Mouse (Mus musculus) CH12F3 (cell line): Measurements from ENCODE around the gene Sox18.

ENCODE experiments used
- in situ Hi-C: fragments of 300-500 bp; cut with MboI; formaldehyde crosslinking; loops from 2 replicates; pipeline ENCODE4 v1.14.3; 2020; ENCODE audit warnings: low sequenced_read_pairs

Gene Sox18

DNA sequence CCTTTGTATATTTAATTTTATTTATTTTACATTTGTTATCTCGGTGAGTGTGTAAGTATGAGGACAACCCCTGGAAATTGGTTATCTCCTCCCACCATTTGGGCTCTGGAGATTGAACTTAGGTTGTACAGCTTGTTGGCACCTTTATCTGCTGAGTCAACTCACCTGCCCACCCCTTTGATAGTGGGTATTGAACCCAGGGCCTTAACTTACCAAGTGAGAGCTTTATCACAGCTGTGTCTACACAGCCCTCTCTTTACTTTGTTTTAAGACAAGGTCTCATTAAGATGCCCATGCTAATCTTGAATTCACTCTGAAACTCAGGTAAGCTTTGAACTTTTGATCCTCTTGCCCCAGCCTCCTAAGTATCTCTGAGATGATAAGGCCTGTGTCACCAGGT is 10.5 kb upstream of the Sox18 start:
- in situ Hi-C loops: no loop called here

DNA sequence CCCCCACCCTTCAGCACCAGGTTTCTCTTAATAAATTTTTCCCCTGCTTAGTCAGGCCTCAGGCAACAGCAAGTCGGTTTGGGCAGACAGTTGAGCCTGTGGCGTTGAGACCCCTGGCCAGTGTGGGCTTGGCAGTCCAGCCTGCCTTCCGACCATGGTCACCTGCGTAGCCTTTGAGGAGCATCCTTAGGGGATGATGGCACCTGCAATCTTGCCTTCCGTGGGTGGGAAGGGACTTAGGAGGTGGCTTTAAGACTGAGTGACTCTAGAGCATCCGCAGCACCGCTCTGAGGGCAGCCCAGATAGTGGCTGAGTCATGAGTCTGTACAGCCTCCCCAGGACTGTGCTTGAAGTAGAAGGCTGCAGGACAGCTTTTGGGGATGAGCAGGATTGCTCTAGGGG is 9.3 kb upstream of the Sox18 start:
- in situ Hi-C loops: no loop called here

DNA sequence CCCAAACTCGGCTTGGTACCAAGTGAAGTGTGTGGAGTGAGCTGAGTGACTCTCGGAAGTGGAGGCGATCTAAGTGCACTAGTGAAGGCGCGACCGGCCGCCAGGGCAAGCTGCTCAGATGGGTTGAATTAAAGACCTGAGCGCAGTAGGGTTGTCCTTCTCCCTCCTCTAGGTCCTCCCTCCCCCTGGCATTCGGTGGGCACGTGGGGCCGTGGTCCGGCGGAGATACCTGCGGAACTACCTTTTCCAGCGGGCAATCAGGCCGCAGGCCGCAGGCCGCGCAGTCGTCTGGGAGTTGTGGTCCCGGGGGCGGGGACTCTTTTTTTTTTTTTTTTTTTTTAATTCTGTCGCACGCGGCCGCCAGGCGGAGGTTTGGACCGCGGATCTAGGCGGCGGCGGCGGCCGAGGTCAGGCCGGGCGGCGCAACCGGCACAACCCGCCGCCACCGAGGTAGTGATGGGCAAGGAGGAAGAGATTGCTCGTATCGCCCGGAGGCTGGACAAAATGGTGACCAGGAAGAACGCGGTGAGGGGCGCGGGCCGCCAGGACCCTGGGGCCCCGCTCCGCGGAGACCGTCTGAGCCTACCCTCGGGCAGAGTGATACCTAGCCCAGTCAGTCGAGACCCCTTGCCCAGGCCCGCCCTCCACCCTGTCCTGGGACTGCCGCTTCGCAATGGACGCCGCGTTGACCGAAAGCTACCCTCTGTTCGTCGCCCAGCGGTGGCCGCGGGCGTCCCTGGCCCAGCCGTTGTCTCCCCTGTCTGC is 8.7 kb upstream of the Sox18 start, which contains the start of gene Tcea2:
Gene Tcea2 (plus strand): TSS at position 360 of the 765 bp plus-strand sequence.
- in situ Hi-C loops: no loop called here

DNA sequence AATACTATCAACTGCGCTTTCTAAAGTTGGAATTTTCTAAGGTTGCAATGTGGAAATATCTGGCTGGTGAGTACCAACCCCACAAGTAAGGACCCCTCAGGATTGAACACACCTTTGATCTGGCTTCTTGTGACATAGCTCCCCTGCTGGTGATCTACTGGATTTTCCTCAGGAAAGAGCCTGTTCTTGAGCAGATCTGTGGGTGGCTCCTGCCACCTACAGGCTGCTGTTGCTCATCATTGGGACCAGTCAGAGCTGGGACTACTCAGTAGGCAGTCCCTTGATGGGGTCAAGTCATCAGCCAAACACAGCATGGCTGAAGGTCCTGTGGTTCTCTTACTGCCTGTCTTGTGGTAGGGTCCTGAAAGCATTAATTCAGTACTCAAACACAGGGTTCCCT is 7.3 kb upstream of the Sox18 start:
- in situ Hi-C loops: no loop called here

DNA sequence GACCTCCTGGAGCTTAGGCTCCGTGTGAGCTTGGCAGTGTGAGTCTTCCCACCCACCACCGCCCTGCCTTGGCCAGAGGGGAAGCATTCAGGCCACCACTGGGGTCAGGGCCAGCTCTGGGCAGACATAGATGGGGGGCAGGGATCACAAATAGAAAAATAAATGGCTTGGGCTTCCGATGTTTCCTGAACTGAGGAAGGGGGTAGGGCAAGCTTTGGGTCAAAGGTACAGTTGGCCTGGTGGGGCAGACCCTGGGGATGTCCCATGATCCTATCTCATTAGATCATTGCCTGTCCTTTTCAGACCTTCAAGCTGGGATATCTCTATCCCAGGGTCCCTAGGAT is 6.3 kb upstream of the Sox18 start:
- in situ Hi-C loops: no loop called here

DNA sequence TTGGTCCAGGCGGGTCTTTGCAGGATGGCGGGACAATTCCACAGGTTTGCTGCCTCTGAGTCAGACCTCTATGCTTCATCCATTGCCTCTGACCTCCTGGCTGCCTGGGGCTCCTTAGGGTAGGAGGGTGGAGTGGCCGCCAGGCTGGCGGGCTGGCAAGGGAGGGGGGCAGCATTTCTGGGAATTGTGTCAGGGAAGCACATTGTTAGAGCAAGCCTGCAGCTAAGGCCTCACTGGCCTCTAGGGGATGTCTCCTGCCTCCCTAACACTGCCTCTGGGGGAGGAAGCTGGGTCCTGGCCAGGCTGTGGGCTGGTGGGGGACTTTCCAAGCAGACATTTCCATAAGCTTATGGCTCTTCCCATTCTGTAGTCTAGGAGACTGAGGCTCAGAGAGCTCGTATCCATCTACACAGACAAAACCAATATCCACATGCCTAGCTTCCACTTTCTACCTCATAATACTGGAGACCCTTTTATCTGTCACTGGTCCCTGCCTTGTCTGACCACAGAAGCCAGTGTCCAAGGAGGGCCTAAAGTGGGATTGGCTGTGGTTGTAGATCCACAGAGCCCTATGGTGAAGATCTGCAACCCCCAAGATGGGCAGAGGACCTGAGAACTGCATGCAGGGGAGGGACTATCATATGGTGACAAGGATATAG is 5.8 kb upstream of the Sox18 start:
- in situ Hi-C loops: no loop called here

DNA sequence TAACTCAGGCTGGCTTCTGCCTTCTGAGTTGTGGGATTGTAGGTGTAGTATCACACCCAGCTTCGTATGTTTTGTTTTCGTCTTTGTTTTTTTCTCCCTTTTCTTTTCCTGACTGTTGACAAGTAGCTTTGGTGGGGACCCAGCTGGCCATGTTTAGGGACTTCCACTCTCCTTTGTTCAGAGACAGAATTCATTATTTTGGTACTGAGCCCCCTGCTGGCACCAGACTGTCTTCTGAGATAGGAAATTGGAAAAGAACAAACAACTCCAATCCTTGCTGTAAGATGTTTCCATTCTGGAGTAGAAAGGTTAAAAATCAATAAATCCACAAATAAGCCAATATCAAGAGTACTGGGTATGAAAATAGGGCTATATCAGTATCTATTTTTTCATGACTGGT is 5.0 kb upstream of the Sox18 start:
- in situ Hi-C loops: no loop called here

DNA sequence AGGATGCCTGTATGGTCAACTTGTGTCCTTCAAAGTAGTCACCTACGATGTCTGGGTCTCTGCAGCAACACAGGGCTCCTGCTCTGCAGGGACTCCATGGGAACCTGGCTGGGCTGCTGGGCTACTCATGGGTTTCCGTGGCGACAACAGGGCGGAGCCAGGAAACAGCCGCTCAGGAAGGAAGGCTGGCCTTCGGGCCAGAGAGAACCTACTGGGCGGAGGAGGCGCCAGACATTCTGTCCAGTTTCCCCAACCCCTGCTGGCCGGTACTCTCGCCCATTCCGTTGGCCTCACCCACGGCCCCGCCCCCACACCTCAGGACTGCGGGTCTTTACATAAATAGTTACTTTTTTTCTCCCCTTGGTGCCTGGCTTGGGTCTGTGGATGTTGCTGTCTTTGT is 4.0 kb upstream of the Sox18 start:
- in situ Hi-C loops: no loop called here

DNA sequence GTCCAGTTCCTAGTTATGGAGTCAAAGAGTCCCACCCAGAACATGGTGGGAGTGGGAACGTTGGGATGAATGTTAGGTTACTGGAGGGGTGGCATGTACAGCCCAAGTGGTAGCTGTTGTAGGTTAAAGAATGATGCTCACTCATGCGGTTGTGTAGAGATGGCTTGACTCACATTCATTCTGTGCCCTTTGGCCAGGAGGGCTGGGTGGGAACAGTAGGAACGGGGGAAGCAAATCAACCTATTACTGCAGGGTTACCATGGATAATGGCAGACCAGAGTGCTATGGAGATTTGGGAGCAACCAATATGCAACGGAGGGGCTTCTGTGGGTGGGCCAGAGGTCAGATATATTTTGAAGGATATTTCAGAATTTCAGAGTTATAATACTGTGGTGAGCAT is 3.5 kb upstream of the Sox18 start:
- in situ Hi-C loops: no loop called here

DNA sequence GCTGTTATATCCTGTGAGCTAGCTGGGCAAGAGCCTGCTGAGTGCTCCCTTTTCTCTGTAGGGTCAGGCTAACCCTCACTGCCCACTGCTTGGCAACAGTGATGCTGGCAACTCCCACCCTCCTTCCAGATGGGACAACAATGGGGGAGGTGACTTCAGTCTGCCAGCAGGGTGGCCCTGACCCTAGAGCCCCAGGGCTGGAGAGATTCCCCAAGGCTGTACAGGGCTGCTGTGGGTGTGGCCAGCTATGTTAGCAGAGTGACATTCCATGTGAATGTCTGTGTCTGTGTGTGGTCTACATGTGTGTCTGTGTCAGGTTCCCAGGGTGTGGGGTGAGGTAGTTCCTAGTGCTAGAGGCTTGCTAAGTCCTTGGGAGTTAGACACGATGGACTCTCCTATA is 2.1 kb upstream of the Sox18 start:
- in situ Hi-C loops: no loop called here

DNA sequence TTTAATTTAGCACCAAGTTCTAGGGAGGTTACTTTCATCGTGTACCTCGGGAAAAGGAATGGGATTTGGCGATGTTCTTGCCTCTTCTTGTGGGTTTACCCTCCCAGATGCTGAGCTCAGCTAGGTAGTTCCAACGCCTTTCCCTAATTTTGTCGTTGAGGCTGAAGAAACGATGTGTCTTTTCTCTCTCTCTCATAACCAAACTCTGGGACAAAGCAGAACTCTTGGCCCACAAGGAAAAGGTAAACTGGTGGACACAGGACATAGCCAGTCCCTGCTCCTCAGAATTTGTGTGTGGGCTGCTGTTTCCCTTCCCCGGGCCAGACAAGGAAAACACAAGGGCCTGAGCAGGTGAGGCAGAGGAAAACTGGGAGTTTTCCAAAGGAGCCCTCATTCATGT is 544 bp upstream of the Sox18 start:
- in situ Hi-C loops: no loop called here

DNA sequence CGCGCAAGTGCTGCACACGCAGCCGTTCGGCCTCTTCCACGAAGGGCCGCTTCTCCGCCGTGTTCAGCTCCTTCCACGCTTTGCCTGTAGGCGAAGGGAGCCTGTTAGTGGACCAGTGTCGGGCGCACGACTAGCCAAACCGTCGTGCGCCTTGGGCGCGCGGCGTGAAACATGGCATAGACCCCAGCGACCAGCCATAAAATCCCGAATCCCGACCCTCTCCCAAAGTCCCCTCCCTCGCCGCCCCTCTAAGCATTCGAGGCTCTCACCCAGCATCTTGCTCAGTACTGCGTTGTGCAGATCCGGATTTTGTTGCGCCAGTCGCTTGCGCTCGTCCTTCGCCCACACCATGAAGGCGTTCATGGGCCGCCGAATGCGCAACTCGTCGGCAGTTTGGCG is 528 bp downstream of the Sox18 start:
- in situ Hi-C loops: no loop called here

DNA sequence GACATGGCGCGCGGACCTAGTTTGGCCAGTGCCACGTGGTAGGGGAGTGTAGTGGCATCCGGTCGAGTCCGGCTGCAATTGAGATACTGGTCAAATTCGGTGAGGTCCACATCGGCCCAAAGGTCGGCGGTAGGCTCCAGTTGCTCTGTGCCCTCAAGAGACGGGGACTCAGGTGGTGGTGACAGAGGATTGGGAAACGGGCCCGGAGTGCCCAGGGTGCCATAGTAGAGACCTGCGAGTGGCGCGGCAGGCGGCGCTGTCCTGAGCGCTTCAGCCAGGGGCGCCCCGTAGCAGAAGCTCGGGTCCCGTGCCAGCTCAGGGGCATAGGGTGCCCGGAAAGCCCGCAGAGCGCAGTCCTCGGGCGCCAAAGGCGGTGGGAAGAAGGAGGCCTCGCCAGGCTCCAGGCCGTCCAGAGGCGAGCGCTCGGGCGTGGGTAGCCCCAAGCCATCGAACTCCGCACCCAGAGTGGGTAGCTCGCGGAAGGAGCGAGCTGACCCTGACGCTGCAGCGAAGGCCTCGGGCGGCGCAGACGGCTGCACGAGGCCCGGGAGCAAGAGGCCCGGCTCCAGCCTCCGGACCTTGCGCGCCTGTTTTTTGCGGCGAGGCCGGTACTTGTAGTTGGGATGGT is 1.0 kb downstream of the Sox18 start:
- in situ Hi-C loops: no loop called here

DNA sequence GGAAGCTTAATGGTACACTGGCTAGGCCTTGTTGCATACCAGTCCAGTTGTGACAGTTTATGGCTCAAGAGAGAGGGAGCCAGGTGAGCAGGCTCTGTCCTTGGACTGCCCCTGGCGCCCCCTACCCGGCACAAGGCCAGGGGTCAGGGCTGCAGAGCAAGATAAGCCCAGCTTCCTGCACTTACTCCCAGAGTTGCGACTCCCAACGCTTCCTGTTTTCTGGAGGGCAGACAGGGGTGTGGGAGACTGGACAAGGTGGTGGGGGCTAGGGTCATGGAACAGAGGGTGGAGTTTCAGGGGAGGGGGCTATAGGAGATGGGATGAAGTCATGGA is 8.2 kb downstream of the Sox18 start:
- in situ Hi-C loops: no loop called here

DNA sequence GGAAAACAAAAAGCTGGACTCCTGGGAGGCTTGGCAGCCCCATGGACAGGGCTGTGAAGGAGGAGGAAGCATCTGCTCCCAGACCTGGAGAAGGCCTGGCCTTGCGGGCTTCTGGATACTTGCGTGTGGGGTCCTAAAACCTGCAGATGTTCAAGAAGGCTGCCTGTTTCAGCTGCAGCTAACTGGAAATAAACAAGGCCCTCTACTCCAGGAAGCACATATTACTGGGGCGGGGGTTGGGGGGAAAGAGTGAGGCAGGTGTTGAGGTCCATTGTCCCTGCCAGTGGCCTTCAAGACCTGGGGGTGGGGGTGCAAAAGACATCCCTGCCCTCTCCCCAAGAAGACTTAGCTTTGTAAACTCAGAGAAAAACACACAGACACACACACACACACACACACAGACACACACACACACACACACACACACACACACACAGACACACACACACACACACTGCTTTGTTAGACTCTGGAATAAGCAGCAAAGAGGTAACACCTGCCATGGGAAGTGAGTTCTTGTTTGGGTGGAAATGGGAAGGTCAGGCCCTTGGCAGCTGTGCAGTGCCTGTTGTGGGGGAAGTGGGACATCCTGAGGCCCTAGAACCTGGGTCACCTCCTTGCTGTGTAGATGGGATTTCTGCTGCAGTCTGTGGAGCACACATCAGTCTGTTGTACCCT is 8.7 kb downstream of the Sox18 start:
- in situ Hi-C loops: no loop called here

DNA sequence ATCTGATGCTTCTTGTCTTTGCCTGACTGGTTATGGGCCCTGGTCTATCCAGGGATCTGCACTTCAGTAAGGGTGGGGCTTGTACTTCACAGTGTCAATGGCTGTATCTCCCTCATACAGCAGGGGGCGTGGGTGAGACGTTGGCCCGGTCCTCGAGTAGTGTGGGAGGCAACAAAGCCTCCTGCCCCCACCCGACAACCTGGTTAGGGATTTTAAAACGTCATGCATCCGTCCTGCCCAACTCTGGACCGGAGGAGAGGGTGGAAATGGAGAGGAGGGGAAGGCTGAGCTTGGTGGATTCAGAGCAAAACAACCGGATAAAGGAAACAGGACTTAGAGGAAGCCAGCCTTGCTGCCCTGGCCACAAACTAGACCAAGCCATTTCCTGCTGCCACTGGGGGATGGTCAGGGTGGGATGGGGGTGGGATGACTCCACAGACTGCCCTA is 11.8 kb downstream of the Sox18 start:
- in situ Hi-C loops: no loop called here

DNA sequence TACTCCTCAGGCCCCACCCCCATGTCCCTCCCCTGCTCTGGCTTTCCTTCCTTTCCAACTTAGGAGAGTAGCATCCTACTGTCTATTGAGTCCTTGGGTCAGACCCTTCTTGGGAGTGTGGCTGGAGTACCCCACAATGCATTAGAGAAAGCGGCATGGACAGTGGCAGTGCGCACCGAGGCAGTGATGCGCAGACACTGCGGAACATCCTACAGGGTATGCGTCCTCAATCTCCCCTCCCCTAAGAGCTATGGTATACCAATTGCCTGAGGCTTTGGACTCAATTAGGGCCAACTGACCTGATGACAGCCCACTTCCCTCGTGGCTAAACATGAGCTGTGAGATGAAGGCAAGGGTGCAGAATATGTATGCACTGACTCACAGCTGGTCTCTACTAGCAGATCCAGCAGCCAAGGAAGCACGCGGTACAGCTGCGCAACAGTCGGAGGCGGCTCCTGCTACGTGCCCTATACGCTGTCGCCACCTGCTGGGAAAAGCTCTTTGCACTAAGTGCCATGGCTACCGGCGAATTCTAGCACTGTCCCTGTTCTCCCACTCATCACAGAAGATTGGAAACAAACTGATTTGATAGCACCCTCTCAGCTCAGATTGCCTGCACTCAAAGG is 12.4 kb downstream of the Sox18 start:
- in situ Hi-C loops: no loop called here

DNA sequence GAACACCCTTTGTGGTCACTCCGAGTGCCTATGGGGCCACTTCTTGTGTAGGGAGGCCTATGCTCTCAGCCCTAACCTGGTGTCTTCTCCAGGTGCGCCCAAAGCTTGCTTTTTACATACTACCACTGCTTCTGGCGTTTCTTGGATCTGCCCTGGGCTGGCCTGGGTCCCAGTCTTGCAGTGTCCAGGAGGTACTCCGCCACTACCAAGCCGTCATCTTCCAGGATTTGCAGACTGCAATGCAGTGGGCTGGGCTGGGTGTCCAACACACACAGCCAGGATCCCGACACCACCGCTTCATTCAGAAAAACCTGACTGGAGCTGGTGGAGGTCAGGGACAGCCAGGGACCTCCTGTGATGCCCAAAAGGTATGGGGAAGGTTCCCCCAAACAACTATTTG is 12.9 kb downstream of the Sox18 start:
- in situ Hi-C loops: no loop called here

DNA sequence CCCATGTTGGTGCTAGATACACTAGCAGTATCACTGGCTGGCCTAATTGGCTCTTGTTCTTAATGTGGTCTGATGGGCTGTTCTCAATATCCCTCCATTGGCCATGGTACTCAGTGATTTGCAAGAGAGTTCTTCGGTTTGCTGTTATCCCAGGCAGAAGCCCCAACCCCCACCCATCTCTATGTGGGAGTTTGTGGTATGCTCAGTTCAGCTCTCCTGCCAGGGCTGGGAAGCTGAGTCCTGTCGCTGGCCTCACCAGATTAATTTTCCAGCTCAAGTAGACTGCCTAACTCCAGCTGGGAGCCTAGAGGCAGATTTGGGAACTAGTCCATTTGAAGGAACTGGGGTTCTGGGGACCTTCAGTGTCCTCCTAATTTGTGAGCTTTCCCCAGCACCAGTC is 14.0 kb downstream of the Sox18 start:
- in situ Hi-C loops: no loop called here

DNA sequence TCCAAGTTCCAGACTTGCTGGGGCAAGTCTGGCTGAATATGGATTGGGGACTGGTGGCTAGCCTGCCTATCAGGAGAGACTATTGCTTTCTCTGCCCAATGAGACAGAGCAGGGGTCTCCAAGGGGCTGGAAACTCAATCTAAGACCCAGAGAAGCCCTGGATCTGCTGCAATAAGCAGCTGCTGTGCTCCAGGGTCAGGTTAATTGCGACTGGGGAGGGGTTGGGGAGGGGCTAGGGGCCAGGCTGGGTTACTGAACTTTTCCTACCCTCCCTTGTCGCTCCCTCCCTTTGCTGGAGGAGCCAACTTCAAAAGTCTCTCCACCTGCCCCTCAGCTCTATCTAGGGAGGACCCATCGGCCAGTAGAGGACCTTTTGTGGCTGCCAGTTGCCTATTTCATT is 14.7 kb downstream of the Sox18 start, which contains the start of gene Gm29797:
Gene Gm29797 (plus strand): TSS at position 301 of the 400 bp plus-strand sequence.
- in situ Hi-C loops: no loop called here

DNA sequence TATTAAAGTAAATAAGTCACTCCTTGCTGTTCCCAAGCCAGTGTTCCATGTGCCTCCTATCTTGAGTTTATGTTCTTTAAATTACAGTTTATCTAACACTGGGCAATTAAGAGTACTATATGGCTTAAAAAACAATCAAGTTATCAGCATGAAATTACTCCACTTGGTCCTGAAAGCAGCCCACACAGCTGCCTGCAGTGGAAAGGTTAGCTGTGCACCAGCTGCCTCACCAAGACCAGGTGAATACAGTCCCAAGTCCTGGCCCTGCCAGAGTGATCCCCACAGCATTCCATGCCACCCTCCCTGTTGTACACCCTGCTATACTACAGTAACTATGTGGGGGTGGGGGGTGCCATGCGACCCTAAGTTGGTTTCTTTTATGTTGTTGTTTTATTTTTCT is 17.9 kb downstream of the Sox18 start:
- in situ Hi-C loops: no loop called here
